Mouse (Mus musculus) cerebellum, adult (tissue): ENCODE results near the gene Sox5.
A peak's percentile ranks its signal among the peaks of the same experiment; 100 is the strongest.
"Not testable (repeated sequence)": the region's sequence is repeated elsewhere in the genome, so short reads cannot be mapped to it uniquely, and the experiment has no call there.

ENCODE experiments used
- ATAC-seq: cut with Nextera tagmentation; 2 replicates; pipeline ENCODE4 v1.9.2; 2017; ENCODE audit warnings: mild to moderate bottlenecking, moderate library complexity, mixed read lengths; ENCODE audit not compliant: insufficient number of reproducible peaks, low FRiP score, low TSS enrichment

Sox5 gene

GRCm38 (mm10) chr6:144256500-144256899 lies 525.3 kb downstream of the Sox5 start:
- no peak for ATAC-seq

DNA sequence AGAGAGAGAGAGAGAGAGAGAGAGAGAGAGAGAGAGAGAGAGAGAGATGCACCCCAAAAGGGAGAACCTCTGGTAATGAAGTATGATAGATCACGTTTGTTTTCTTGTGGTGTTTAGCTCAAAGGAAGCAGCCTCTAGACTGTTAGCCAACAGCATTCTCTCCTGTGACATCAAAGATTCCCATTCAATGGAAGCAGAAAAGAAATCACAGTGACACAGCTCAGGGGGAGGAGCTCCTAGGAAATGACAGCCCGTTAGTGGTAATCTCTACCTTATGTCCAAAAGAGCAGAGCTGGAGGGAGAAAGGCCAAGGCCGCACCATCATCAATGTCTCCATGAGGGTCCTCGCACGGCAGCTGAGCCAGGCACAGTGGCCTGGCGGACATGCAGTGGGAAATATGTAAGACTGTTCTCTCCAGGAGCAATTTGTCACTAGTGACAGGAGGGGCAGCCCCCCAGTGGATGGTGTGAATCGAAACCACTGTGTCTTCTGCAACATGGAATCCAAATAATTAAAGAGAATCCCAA lies 529.5 kb downstream of the Sox5 start:
- no peak for ATAC-seq

GRCm38 (mm10) chr6:144251222-144252170 lies 530.3 kb downstream of the Sox5 start:
- ATAC-seq, result no peak

DNA sequence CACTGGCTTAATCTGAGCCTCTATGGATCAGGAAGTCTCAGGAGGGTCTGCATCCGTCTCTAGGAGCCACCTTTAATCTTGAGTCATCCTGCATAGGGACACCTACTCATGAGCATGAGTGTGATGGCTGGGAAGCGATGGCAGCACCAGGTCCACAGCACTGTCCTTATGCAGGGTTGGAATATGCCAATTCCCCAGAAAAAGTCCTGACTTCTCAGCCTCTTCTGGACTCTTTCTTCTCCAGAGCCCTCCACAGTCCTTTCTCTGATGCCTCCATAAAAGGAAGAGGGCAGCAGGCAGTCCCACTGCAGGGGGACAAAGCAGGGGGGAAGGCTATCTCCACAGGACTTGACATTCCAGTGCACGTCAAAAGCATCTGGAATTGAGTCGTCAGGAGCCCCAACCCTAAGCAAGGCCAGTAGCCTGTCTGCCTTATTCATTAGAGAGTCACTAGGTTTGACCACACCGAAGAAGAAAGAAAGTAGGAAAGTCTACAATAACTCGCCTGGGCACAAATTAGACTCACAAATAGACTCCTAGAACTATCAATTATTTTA lies 531.1 kb downstream of the Sox5 start:
- no peak for ATAC-seq

DNA sequence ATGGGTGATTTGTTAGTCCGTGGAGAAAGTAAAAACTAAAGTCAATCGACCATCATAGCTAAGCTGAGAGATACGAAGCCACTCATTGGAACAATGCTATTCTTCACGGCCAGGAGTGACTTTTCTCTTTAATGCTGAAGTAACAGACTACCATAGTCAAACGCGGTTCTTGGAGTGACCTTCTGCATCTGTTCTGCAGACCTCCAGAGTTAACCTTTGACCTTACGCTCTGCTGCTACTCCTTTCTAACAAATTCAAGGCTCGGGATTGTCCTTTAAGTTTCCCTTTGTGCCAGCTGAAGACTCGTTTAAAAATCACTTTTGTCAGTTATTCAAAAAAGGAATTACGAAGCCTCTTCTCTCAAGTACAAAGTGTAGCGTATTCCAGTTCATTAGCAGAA lies 545.2 kb downstream of the Sox5 start:
- ATAC-seq, result no peak

GRCm38 (mm10) chr6:144203970-144204369 lies 577.8 kb downstream of the Sox5 start:
- peak; percentile 53; the same call in 1 of the 2 replicates for ATAC-seq

DNA sequence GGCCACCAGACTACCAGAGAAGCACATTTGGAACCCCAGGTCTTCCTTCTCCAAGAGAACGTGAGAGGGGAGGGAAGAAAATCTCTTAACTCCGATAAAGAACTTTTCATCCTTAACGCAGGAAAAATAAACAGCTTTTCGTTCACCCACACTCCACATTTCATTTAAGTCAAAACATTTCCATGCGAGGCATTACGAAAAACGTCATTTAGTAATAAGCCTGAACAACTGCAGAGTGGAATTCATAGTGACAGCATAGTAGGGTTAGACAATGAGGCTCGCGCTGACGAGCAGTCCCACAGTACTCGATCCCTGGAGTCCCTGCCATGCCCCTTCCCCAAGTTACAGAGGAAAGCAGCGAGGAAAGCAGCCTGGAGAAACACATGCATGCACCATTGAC lies 578.8 kb downstream of the Sox5 start:
- no peak for ATAC-seq

- no peak for ATAC-seq
Observed at GRCm38 (mm10) chr6:144201402-144202040, 580.3 kb downstream of the Sox5 start.

DNA sequence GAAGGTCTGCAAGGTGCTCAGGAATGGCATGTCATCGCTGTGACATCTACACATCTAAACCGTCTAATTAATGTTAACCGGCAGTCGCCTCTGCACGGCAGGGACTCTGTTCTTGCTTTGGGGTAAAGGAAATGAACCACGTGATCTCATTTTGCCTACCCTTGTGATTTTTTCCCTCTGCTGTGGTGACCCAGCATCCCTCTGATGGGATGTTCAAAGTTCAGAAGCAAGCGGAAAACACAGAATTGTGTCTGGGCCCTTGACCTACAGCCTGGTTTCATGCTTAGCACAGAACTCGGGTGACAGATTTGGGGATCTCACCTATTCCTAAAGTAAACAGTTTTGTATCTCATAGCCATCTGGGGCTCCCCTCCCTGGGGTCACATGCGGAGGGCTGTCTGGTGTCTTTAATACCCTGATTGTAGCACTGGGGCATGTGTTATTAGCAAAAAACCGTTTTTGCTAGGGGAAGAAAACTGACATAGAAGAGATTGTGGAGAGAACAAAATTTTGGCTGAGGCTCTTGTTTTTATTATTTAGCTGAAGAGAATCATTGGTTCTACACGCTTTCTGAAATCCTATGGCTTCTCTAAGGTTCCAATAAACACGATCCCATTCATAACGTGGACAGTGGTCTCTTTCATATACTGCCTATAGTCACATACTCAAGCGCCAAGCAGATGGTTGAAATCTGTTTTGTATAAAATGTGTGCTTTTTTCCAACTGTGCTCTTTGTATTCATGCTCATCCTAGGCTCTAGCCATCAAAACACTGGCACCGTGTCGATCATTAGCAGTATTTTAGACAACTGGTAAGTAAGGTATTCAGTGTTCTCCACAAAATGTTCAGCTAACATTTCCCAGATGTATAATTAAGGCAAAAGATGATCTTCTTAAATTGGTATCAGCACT lies 584.3 kb downstream of the Sox5 start:
- no peak for ATAC-seq

- no peak for ATAC-seq
Observed at GRCm38 (mm10) chr6:144195934-144196333, 585.8 kb downstream of the Sox5 start.

- ATAC-seq, result no peak
Observed at GRCm38 (mm10) chr6:144183087-144183486, 598.7 kb downstream of the Sox5 start.

DNA sequence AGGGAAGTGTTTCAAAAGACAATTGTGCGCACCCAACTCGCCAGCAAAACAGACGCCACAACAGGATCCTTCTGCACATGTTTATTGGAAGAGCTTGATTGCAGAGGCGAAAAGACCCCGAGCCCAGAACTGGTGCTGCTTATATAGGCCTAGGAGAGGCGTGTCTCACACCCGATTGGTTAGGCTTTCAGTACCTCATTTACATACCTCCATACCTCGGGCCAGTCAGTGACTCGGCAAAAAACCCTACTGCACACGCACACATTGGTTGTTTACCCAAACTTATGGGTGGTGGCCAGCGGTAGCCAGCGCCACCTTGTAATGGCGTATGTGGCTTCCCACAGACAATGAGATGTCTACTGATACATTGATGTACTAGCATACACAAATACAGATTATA lies 599.3 kb downstream of the Sox5 start:
- not testable (repeated sequence) for ATAC-seq

GRCm38 (mm10) chr6:144181083-144181866 lies 600.5 kb downstream of the Sox5 start:
- ATAC-seq, result no peak

GRCm38 (mm10) chr6:144179111-144179510 lies 602.7 kb downstream of the Sox5 start:
- no peak for ATAC-seq

GRCm38 (mm10) chr6:144176674-144177073 lies 605.1 kb downstream of the Sox5 start:
- no peak for ATAC-seq

DNA sequence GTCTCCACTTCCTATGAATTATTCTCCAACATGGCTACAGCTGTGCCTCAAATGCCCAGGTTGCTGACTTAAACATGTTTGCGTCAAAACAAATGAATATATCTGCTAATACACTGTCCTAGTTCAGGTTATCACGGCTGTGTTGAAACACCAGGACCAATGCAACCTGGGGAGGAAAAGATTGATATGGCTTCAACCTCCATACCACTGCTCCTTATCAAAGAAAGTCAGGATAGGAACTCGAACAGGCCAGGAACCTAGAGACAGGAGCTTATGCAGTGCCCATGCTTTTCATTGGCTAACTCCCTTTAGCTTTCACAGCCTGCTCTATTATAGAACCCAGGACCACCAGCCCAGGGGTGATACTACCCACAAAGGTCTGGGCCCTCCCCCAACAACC lies 606.2 kb downstream of the Sox5 start:
- ATAC-seq, result no peak

GRCm38 (mm10) chr6:144170541-144170940 lies 611.2 kb downstream of the Sox5 start:
- ATAC-seq, result no peak

DNA sequence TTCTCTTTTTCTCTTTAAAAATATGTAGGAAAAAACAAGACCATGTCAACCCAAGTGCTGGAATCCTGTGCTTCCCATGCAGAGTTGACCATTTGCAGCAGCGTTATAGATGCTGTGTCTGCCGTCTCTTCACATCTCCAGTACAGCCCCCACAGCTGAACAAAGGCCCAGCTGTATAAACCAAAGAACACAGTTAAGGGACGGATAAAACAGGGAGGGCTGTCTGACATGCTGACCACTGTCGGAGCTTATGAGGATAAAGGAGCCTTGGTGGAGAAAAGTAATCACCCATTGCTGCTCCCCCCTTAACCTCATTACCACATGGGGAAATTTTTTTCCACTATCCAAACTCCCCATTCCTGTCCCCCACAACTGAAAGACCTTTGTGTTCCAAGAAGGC lies 612.0 kb downstream of the Sox5 start:
- no peak for ATAC-seq
